Mouse (Mus musculus) lung, adult 2 months (tissue): ENCODE data around the gene Lefty1.
A peak's percentile ranks its signal among the peaks of the same experiment; 100 is the strongest.

Experiments
- CTCF ChIP-seq: fragments of 200-500 bp; IDR thresholded peaks from 2 replicates; pipeline ENCODE4 v1.5.1; 2011; ENCODE audit warnings: mild to moderate bottlenecking, low read length, control low read depth; ENCODE audit not compliant: insufficient read depth
- POLR2A ChIP-seq: fragments of 200-500 bp; IDR thresholded peaks from 2 replicates; pipeline ENCODE4 v1.6.1; 2011; ENCODE audit warnings: low read depth, mild to moderate bottlenecking, control low read depth, low read length, borderline replicate concordance; ENCODE audit errors: extremely low read depth

- TF ChIP-seq POLR2A (no peak), CTCF (peak; percentile 92)
Observed at GRCm38 (mm10) chr1:180976110-180976679, 41.4 kb downstream of the Lefty1 start.
